Mouse (Mus musculus) kidney, postnatal 10 days (tissue): ENCODE data around the gene Cst10.

Experiments used
- DNase-seq: peaks from one replicate; pipeline ENCODE4 v3.0.0; 2021; ENCODE audit warnings: mixed read lengths

The Cst10 gene

DNA sequence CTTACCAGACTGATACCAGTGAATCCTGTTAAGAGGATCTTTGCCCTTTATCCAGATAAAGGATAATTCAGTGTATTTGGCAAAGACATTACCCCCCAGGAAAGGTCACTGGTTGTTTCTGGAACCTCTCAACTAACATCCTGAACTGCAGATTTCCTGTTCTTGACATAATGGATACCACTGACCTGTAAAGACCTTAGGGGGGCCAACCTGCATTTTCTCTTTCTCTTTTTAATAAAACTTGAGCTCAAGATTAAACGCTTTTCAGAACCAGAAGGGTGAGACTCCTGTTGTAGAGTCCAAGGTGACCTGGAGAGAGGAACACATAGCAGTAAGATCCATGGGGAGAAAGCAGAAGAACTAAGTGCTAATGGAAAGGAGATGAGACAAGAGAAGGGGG, at the start of gene Cst10:
Gene Cst10 (plus strand): TSS at position 301 of the 400 bp plus-strand sequence.
- no peak for DNase-seq

DNA sequence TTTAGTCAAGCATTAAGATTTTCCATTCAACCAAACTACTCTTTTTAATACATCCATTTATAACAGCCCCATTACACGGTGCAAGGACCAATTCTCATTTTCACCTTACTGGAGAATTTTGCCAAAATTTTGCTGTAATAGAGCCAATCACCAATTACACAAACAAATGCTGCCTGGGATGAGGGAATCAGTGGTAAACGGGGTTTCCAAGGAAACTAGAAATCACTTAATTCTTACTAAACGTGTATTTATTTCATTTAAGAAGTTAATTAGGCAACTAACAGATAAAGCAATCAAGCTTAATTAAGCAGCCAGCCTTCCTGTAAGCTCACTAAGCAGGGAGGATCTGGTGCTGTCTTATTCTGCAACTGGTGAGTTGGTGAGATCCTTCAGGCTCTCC, 11.9 kb upstream of the Cst10 start:
- no peak for DNase-seq

DNA sequence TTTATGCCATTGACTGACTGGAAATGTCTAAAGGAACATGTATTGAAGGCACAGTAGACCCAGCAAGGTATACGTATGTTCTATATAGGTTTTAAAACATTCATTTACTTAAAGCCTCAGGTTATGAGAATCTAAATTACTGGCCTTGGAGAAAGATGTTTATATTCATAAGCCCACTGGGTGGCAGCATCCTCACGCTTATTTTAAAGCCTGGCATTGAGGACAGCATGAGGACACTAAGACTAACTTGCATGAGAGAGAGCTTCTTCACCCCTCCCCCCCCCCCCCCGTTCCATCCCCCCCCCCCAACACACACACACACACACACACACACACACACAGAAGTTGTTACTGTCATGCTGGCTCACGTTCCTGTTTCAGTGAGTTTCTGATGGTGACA, 17.7 kb downstream of the Cst10 start:
- peak; percentile 15 for DNase-seq
